Mouse (Mus musculus) midbrain, embryonic 14.5 days (tissue): ENCODE results near the gene Cript. TPM values are rescaled to one million over a fixed set of nuclear protein-coding genes. Genes with fewer than 3 reads are reported as not detected.

Experiments used
- ATAC-seq: fragments of 200-750 bp; cut with Nextera tagmentation; 2 replicates; pipeline ENCODE4 v1.8.0; 2017; ENCODE audit warnings: moderate number of reproducible peaks, moderate library complexity; ENCODE audit not compliant: low FRiP score, low TSS enrichment
- DNase-seq: peaks from one replicate; pipeline ENCODE4 v3.0.0-alpha.2; 2015
- H3K27ac ChIP-seq: fragments of 300-500 bp; sonication (generic); replicated peaks from 2 replicates; pipeline ENCODE4 v1.5.1; 2014; ENCODE audit warnings: mild to moderate bottlenecking, low read depth, low read length, moderate library complexity
- H3K27me3 ChIP-seq: fragments of 300-500 bp; sonication (generic); 2 replicates; pipeline ENCODE4 v1.6.1; 2014; ENCODE audit warnings: low read length, control low read depth, mixed read lengths; ENCODE audit not compliant: control insufficient read depth, insufficient read depth
- H3K36me3 ChIP-seq: fragments of 300-500 bp; sonication (generic); 2 replicates; pipeline ENCODE4 v1.6.1; 2014; ENCODE audit warnings: low read length, control low read depth; ENCODE audit not compliant: control insufficient read depth, insufficient read depth
- H3K4me1 ChIP-seq: fragments of 300-500 bp; sonication (generic); 2 replicates; pipeline ENCODE4 v1.6.1; 2014; ENCODE audit warnings: mild to moderate bottlenecking, antibody characterized with exemption, low read length, control low read depth; ENCODE audit not compliant: control insufficient read depth, insufficient read depth
- H3K4me2 ChIP-seq: fragments of 300-500 bp; sonication (generic); 2 replicates; pipeline ENCODE4 v1.6.1; 2014; ENCODE audit warnings: mild to moderate bottlenecking, low read length, moderate library complexity
- H3K4me3 ChIP-seq: fragments of 300-500 bp; sonication (generic); replicated peaks from 2 replicates; pipeline ENCODE4 v1.5.1; 2014; ENCODE audit warnings: low read depth, low read length
- H3K9ac ChIP-seq: fragments of 300-500 bp; sonication (generic); replicated peaks from 2 replicates; pipeline ENCODE4 v1.6.1; 2014; ENCODE audit warnings: mild to moderate bottlenecking, low read length, moderate library complexity
- H3K9me3 ChIP-seq: fragments of 300-500 bp; sonication (generic); 2 replicates; pipeline ENCODE4 v1.6.1; 2016; ENCODE audit warnings: low read length, control low read depth, mixed read lengths; ENCODE audit not compliant: control insufficient read depth
- WGBS: fragments of 180-500 bp; shearing (Covaris S2); extraction: QIAGEN DNeasy Blood & Tissue Kit; methylation state at CpG from one replicate; pipeline ENCODE4 v1.1.7; 2014; 5-methylcytosine and 5-hydroxymethylcytosine counted together
- polyA plus RNA-seq: library from polyadenylated mRNA; unstranded; fragments of >200 nt; fragmentation: Nextera tagmentation; extraction: Ambion mirVana; gene quantifications from 2 replicates; pipeline ENCODE4 v1.2.1, GENCODE M21; 2014

Cript gene
- polyA plus RNA-seq, 1 experiment from 2014 or later, result 249 TPM

GRCm38 (mm10) chr17:87038496-87038895 is 13.1 kb downstream of the Cript start:
- Histone ChIP-seq H3K27ac (no peak overlapping the region), H3K4me2 (no peak overlapping the region), H3K27me3 (no peaks in the 10 kb centered on the region), H3K4me1 (no peaks in the 10 kb centered on the region), H3K36me3 (peaks cover 32% of the 10 kb centered on the region), H3K9me3 (no peaks in the 10 kb centered on the region), H3K9ac (no peak overlapping the region), H3K4me3 (no peak overlapping the region)
- WGBS, result 90% methylated on average over 5 of the region's 5 CpGs
- DNase-seq (no peak), ATAC-seq (no peak)

GRCm38 (mm10) chr17:87041739-87042138 is 16.4 kb downstream of the Cript start:
- Histone ChIP-seq H3K27ac (no peak overlapping the region), H3K9ac (no peak overlapping the region), H3K4me2 (no peak overlapping the region), H3K9me3 (no peaks in the 10 kb centered on the region), H3K4me1 (no peaks in the 10 kb centered on the region), H3K27me3 (no peaks in the 10 kb centered on the region), H3K4me3 (no peak overlapping the region), H3K36me3 (peaks cover 15% of the 10 kb centered on the region)
- DNase-seq (peak; percentile 18), ATAC-seq (no peak)
- WGBS, result 75% methylated on average over 19 of the region's 19 CpGs

- Histone ChIP-seq H3K4me2 (no peak overlapping the region), H3K9me3 (no peaks in the 10 kb centered on the region), H3K27me3 (no peaks in the 10 kb centered on the region), H3K4me3 (no peak overlapping the region), H3K27ac (no peak overlapping the region), H3K4me1 (no peaks in the 10 kb centered on the region), H3K9ac (no peak overlapping the region), H3K36me3 (no peaks in the 10 kb centered on the region)
- DNase-seq, result peak; percentile 99
- no peak; the same call in 1 of the 2 replicates for ATAC-seq
- 3% methylated on average over 15 of the region's 15 CpGs for WGBS
These were observed 19.0 kb downstream of the Cript start for GRCm38 (mm10) chr17:87044364-87044763.

- H3K27ac ChIP-seq, result no peak overlapping the region
- H3K4me2 ChIP-seq, result no peak overlapping the region
- no peaks in the 10 kb centered on the region for H3K36me3 ChIP-seq
- DNase-seq (no peak), ATAC-seq (no peak)
- H3K9me3 ChIP-seq, result no peaks in the 10 kb centered on the region
- H3K4me1 ChIP-seq, result no peaks in the 10 kb centered on the region
- H3K9ac ChIP-seq, result no peak overlapping the region
- H3K27me3 ChIP-seq, result no peaks in the 10 kb centered on the region
- WGBS, result 80% methylated on average over 8 of the region's 8 CpGs
- no peak overlapping the region for H3K4me3 ChIP-seq
These were observed 19.4 kb downstream of the Cript start for GRCm38 (mm10) chr17:87044796-87045195.

GRCm38 (mm10) chr17:87049696-87050095 is 24.3 kb downstream of the Cript start:
- ATAC-seq (no peak), DNase-seq (no peak)
- no peak overlapping the region for H3K9ac ChIP-seq
- no peak overlapping the region for H3K4me2 ChIP-seq
- H3K4me3 ChIP-seq, result no peak overlapping the region
- no peaks in the 10 kb centered on the region for H3K4me1 ChIP-seq
- H3K9me3 ChIP-seq, result no peaks in the 10 kb centered on the region
- H3K36me3 ChIP-seq, result no peaks in the 10 kb centered on the region
- no peaks in the 10 kb centered on the region for H3K27me3 ChIP-seq
- H3K27ac ChIP-seq, result no peak overlapping the region
- WGBS, result 60% methylated on average over 5 of the region's 5 CpGs

- no peak for ATAC-seq
These were observed 25.3 kb downstream of the Cript start for GRCm38 (mm10) chr17:87050469-87051175.

GRCm38 (mm10) chr17:87051652-87052051 is 26.3 kb downstream of the Cript start:
- H3K36me3 ChIP-seq, result no peaks in the 10 kb centered on the region
- no peak overlapping the region for H3K27ac ChIP-seq
- no peak overlapping the region for H3K4me2 ChIP-seq
- no peaks in the 10 kb centered on the region for H3K9me3 ChIP-seq
- H3K27me3 ChIP-seq, result no peaks in the 10 kb centered on the region
- 91% methylated on average over 1 of the region's 1 CpGs for WGBS
- no peak for DNase-seq
- ATAC-seq, result no peak
- H3K4me1 ChIP-seq, result no peaks in the 10 kb centered on the region
- no peak overlapping the region for H3K9ac ChIP-seq
- H3K4me3 ChIP-seq, result no peak overlapping the region

More at GRCm38 (mm10) chr17:87050469-87051175, 25.3 kb downstream of the Cript start:
- 64% methylated on average over 9 of the region's 9 CpGs for WGBS
- no peaks in the 10 kb centered on the region for H3K9me3 ChIP-seq
- no peaks in the 10 kb centered on the region for H3K4me1 ChIP-seq
- peak; percentile 56 for DNase-seq
- H3K9ac ChIP-seq, result no peak overlapping the region
- no peak overlapping the region for H3K27ac ChIP-seq
- no peaks in the 10 kb centered on the region for H3K36me3 ChIP-seq
- no peak overlapping the region for H3K4me3 ChIP-seq
- H3K27me3 ChIP-seq, result no peaks in the 10 kb centered on the region
- no peak overlapping the region for H3K4me2 ChIP-seq

- no peaks in the 10 kb centered on the region for H3K4me1 ChIP-seq
- H3K36me3 ChIP-seq, result no peaks in the 10 kb centered on the region
- no peak overlapping the region for H3K27ac ChIP-seq
- H3K4me3 ChIP-seq, result no peak overlapping the region
- 47% methylated on average over 1 of the region's 1 CpGs for WGBS
- no peak overlapping the region for H3K9ac ChIP-seq
- H3K4me2 ChIP-seq, result no peak overlapping the region
- no peaks in the 10 kb centered on the region for H3K9me3 ChIP-seq
- no peaks in the 10 kb centered on the region for H3K27me3 ChIP-seq
- no peak for ATAC-seq
- DNase-seq, result no peak
These were observed 27.1 kb downstream of the Cript start for GRCm38 (mm10) chr17:87052432-87052831.

GRCm38 (mm10) chr17:87053921-87054320 is 28.6 kb downstream of the Cript start:
- H3K27ac ChIP-seq, result no peak overlapping the region
- ATAC-seq, result no peak
- 78% methylated on average over 5 of the region's 5 CpGs for WGBS

More at GRCm38 (mm10) chr17:87053921-87054320, 28.6 kb downstream of the Cript start:
- no peak overlapping the region for H3K4me2 ChIP-seq
- no peak overlapping the region for H3K9ac ChIP-seq
- H3K27me3 ChIP-seq, result no peaks in the 10 kb centered on the region
- DNase-seq, result no peak
- no peaks in the 10 kb centered on the region for H3K9me3 ChIP-seq
- no peaks in the 10 kb centered on the region for H3K36me3 ChIP-seq
- no peak overlapping the region for H3K4me3 ChIP-seq
- no peaks in the 10 kb centered on the region for H3K4me1 ChIP-seq
